Mouse (Mus musculus) left cerebral cortex, adult 2 months (tissue): ENCODE data around the gene Myadml2. TPM values are rescaled to one million over a fixed set of nuclear protein-coding genes. Genes with fewer than 3 reads are reported as not detected.

Source experiments
- DNase-seq, 2 experiments: peaks; one replicate each; pipeline ENCODE4 v3.0.0; 2021 to 2022; ENCODE audit warnings: low spot score in 2 of 2, mixed read lengths in 1 of 2; ENCODE audit errors: extremely low spot score in 1 of 2
- H3K27ac ChIP-seq: fragments of 200-600 bp; 2 replicates; pipeline ENCODE4 v1.8.1; 2022
- H3K4me3 ChIP-seq: fragments of 200-600 bp; 2 replicates; pipeline ENCODE4 v1.8.1; 2022
- CTCF ChIP-seq: fragments of 200-600 bp; IDR thresholded peaks from 2 replicates; pipeline ENCODE4 v1.8.1; 2022; ENCODE audit warnings: antibody characterized with exemption, mild to moderate bottlenecking, moderate library complexity
- intact Hi-C: fragments of 180-260 bp; cut with DNase I; formaldehyde crosslinking; loops from one replicate; pipeline ENCODE4 v1.15.1; 2025
- total RNA-seq, 2 experiments: library from RNA; stranded (reverse); gene quantifications; 2 replicates each; pipeline ENCODE4 v1.2.3; 2021

Myadml2 gene
- total RNA-seq, 2 experiments from 2014 or later: 6.9 to 8.8 TPM

GRCm38 (mm10) chr11:120626785-120627467 is 21.0 kb downstream of the Myadml2 start:
- no peak for DNase-seq
- no peak overlapping the region for H3K4me3 ChIP-seq
- intact Hi-C loops: no loop called here
- H3K27ac ChIP-seq: no peak overlapping the region
- TF ChIP-seq CTCF: no peak

GRCm38 (mm10) chr11:120625152-120625775 is 22.7 kb downstream of the Myadml2 start, which contains the start of gene Sirt7:
Sirt7 (minus strand) TSS chr11:120625240.
- intact Hi-C loops: loop anchor here (2.0 kb wide), 1 partner anchor 88 kb away; the partner anchor contains the start of genes Cenpx and Lrrc45
- DNase-seq: no peak
- peak within 1 kb of the TSS; percentile 88 for H3K4me3 ChIP-seq
- TF ChIP-seq CTCF: no peak
- peak within 1 kb of the TSS; percentile 89 for H3K27ac ChIP-seq

- Histone ChIP-seq H3K4me3 (peak overlapping the region; percentile 88), H3K27ac (peak overlapping the region; percentile 89)
- TF ChIP-seq CTCF: no peak
- peak; percentile 86 for DNase-seq
- intact Hi-C loops: loop anchor here (2.0 to 5.0 kb wide), 2 partner anchors 88 to 153 kb away; partner anchors contain the start of genes Cenpx and Lrrc45
Measured at GRCm38 (mm10) chr11:120624680-120625111, 23.3 kb downstream of the Myadml2 start.

GRCm38 (mm10) chr11:120623961-120624679 is 23.8 kb downstream of the Myadml2 start:
- Histone ChIP-seq H3K4me3 (peak overlapping the region; percentile 88), H3K27ac (peak overlapping the region; percentile 89)
- TF ChIP-seq CTCF: peak; percentile 65
- DNase-seq: peak; percentile 52 to 64
- intact Hi-C loops: loop anchor here (2.0 to 5.0 kb wide), 2 partner anchors 89 to 153 kb away; partner anchors contain the start of genes Cenpx and Lrrc45

GRCm38 (mm10) chr11:120622805-120623204 is 25.2 kb downstream of the Myadml2 start:
- no peak for DNase-seq
- Histone ChIP-seq H3K27ac (no peak overlapping the region), H3K4me3 (no peak overlapping the region)
- intact Hi-C loops: loop anchor here (5.0 kb wide), 1 partner anchor 154 kb away; no protein-coding TSS in a partner anchor
- TF ChIP-seq CTCF: no peak

GRCm38 (mm10) chr11:120620195-120620594 is 27.8 kb downstream of the Myadml2 start:
- Histone ChIP-seq H3K4me3 (no peak overlapping the region), H3K27ac (no peak overlapping the region)
- intact Hi-C loops: loop anchor here (5.0 kb wide), 1 partner anchor 157 kb away; no protein-coding TSS in a partner anchor
- TF ChIP-seq CTCF: no peak
- DNase-seq: no peak

- TF ChIP-seq CTCF: no peak
- DNase-seq: no peak
- intact Hi-C loops: loop anchor here (5.0 kb wide), 1 partner anchor 132 kb away; no protein-coding TSS in a partner anchor
- H3K27ac ChIP-seq: no peak overlapping the region
- no peak overlapping the region for H3K4me3 ChIP-seq
Measured at GRCm38 (mm10) chr11:120618619-120619535, 29.1 kb downstream of the Myadml2 start.

GRCm38 (mm10) chr11:120617519-120618112 is 30.3 kb downstream of the Myadml2 start, which contains the start of gene Pcyt2:
Pcyt2 (minus strand) TSS chr11:120617936.
- intact Hi-C loops: loop anchor here (5.0 kb wide), 1 partner anchor 130 kb away; no protein-coding TSS in a partner anchor
- no peak for TF ChIP-seq CTCF
- Histone ChIP-seq H3K4me3 (peak within 1 kb of the TSS; percentile 68), H3K27ac (peak within 1 kb of the TSS; percentile 85)
- DNase-seq: peak; percentile 92 to 93

- TF ChIP-seq CTCF: no peak
- DNase-seq: no peak
- peak overlapping the region; percentile 85 for H3K27ac ChIP-seq
- intact Hi-C loops: loop anchor here (5.0 kb wide), 1 partner anchor 129 kb away; no protein-coding TSS in a partner anchor
- peak overlapping the region; percentile 68 for H3K4me3 ChIP-seq
Measured at GRCm38 (mm10) chr11:120616617-120617294, 31.2 kb downstream of the Myadml2 start.
